Mouse (Mus musculus) gastrocnemius, postnatal 4 days (tissue): ENCODE measurements at regions not wholly inside any gene's neighbourhood (a gene's known extent, or its start where the extent isn't known, plus 50 kb on each side); places are given as distances from the start of the nearest gene placed in this dataset.

Source experiments
- DNase-seq, 2 experiments: peaks; one replicate each; pipeline ENCODE4 v3.0.0; 2021 to 2022; ENCODE audit warnings: low spot score in 2 of 2, mixed read lengths in 2 of 2

- no peak for DNase-seq
These were observed 701.1 kb downstream of the Slc4a3 start for GRCm38 (mm10) chr1:76247126-76247525.

DNA sequence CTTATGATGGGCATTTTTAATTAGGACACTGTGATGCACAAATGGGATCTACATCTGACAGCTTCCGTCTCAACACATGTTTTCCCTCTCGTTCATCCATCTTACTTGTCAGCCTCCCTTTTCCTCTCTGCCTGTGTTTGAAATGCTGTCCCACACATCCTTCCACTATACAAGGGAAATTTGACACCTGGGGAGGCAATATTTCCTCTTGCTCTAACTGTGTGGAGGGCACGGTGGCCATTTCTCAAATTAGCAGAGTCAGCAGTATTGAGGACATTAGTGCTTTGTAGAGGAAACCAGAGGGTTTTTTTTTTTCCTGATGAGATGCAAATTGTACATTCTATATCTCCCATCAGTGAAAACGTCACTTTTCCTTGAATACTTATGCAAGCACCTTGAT, 712.2 kb downstream of the Slc4a3 start:
- no peak for DNase-seq

DNA sequence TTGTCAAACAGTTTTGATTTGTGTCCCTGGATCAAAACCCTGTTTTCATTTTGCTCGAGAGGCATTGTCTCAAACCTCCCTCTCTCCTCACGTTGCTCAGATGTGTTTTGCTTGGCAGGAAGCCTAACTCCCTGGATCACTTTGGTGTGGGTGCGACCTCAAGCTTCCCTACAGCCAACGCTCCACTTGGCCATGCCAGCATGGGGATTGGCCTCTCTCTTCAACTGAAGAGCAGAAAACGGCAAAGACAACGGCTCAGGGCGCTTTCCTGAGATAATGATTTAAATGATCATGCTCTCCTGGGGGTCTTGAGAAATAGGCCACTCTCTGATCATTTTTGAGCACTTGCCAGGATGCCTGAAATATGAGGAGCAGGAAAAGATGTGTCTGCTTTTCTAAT, 730.1 kb downstream of the Slc4a3 start:
- DNase-seq = peak in 1 of 2 experiments; percentile 28

GRCm38 (mm10) chr1:76276624-76277023, 730.6 kb downstream of the Slc4a3 start:
- DNase-seq = no peak

GRCm38 (mm10) chr1:76283322-76283721, 737.3 kb downstream of the Slc4a3 start:
- DNase-seq = peak; percentile 50 to 73

DNA sequence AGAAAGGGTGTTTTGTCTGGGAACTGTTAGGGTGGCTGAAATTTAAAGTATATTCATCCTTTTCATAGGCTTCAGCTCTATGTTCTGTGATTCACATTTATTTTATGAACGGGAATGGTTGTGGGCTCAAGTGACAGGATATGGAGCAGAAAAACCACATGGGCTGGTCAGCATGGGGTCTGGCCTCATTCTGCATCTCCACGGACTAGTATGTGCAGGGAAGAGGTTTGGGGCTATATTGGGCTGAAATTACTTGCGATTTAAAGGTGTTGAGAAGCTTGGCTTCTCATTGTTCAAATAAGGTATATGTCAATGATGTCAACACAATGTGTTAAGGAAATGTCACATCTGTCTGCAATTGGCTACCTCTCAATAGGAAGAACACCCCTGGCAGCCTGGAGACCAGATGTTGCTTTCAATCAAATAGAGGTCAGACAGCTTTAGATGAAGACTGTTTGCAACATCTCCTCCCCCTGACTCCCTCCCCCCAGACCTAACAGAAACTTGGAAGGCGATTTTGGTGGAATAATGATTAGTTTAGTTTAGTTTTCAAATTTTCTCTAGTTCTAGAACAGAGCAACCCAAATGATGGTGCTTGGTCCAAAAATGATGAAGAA, 777.0 kb downstream of the Slc4a3 start:
- no peak for DNase-seq

DNA sequence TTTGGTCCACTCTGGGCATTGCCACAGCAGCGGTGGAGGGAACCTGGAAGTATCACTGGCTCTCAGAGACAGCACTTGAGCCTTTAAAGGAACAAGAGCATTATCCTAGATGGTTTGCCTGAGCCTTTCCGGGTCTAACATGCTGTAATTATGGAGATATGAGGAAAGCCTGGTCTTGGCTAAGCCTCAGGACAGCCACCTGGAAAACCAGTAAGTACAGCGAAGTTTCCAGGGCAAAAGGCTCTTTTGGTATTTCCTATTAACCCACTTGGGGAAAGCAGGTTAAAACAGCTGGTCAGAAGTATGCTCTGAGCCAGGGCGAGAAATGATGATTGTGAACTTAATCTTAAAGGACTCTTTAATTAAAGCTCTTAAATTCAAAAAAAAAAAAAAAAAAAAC, 777.5 kb downstream of the Slc4a3 start:
- peak in 1 of 2 experiments; percentile 9 for DNase-seq

DNA sequence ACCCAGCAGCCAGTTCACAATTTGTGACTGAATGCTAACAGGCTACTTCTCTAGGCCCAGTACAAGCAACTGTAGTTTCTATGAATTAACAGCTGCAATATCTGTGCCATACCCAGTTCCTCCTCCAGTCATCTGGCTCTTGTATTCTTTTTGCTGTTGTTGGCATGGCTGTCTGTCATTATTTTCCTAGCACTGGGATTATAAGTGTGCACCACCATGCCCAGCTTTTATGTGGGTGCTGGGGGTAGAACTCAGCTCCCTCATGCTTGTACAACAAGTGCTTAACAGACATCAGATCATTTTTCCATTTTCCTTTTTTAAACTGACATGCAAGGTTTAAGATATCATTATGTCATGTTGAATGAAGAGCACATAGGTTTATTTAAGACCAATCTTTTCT, 789.9 kb downstream of the Slc4a3 start:
- DNase-seq = no peak

GRCm38 (mm10) chr1:76362106-76362505, 816.0 kb downstream of the Slc4a3 start:
- DNase-seq = no peak

DNA sequence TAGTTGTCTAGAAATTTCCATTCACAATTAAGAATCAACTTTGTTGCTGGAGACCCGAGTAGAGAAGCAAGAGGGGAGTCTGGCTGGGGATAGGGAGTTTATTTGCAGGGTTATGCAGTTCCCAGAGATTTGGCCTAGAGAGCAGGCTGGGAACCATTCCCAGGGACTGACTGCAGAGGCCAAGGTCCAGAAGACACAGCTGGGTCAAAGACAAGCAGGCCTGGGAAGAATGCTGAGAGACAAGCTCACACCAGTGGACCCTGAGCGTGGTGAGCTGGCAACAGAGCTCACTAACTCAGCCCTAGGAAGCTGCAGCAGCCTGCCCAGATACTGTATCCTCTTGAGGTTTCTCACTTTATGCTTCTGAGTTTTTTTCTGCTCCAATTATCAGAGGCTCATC, 827.9 kb downstream of the Slc4a3 start:
- DNase-seq = peak; percentile 42 to 80

- DNase-seq = no peak
These were observed 832.1 kb downstream of the Slc4a3 start for GRCm38 (mm10) chr1:76378154-76378553.

DNA sequence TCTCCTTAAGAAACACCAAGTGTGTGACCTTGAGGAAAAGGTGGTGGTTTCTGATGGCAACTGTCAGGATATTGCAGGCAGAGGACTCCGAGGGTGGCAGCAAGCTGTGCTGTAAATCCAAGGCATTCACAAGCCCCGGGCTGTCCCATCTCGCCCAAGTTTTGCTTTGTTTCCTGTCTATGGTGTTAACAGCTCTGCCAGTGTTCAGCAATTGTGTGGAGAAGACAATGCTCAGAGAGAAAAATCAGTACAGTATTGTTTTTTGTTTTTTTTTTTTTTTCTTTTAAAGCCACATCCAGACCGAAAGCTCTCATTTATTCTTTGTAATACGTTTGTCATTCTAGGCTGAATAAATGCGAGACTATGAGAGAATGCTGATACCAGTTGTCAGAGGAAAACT, 846.5 kb downstream of the Slc4a3 start:
- DNase-seq = no peak

GRCm38 (mm10) chr1:76394038-76394437, 848.0 kb downstream of the Slc4a3 start:
- no peak for DNase-seq

DNA sequence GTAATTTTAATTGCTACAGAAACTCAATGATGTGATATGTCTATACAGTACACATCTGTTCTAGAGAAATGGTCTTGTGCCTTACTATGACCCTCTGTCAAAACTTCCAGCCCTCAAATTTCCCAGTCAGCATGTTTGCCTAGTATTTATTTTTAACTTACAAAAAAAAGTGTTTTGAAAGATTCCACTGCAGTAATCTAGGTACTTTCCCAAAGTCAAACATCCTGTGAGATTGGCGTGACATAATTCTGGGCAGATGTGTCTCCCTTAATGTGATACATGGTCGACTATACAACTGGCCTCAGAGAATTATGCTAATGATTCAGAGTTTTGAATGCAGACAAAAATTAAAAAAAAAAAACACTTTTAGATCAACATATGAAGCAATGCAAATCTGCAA, 856.8 kb downstream of the Slc4a3 start:
- DNase-seq = no peak

DNA sequence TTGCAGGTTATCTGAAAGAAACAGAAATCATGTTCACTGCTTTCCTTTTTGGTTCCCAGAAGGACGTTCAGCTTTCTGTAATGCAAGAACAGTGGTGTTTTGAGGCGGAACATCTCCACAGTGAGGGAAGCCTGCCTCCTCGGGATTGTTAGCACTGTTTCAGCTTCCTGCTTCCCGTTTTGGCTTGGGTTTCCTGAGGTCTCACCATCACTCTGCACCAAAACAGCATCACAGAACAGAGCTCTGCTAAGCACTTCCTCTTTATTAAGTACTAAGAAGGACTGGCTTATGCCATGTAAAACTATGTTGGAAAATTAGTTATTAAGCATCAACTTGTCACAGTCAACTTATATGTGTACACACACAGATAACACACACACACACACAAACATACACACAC, 857.9 kb downstream of the Slc4a3 start:
- no peak for DNase-seq

- DNase-seq = no peak
These were observed 864.7 kb downstream of the Slc4a3 start for GRCm38 (mm10) chr1:76410813-76411212.

DNA sequence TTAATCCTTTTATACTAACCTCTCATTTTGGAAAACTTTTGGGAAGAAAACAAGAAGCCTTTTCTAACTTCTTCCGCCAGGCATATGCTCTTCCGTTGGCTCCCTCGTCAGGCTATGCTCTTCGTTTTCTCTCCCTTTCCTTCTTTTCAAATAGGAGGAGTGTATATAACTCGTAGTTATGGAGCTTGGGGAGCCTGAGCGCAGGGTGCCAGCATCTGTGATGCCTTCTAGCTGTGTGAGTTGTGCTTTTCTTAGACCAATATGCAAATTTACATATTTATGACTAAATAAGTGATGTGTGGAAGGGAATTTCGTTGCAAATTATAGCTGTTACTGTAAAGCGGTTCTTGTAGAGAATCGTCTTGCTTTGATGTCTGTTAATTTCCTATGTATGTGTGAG, 874.5 kb downstream of the Slc4a3 start:
- DNase-seq = no peak

DNA sequence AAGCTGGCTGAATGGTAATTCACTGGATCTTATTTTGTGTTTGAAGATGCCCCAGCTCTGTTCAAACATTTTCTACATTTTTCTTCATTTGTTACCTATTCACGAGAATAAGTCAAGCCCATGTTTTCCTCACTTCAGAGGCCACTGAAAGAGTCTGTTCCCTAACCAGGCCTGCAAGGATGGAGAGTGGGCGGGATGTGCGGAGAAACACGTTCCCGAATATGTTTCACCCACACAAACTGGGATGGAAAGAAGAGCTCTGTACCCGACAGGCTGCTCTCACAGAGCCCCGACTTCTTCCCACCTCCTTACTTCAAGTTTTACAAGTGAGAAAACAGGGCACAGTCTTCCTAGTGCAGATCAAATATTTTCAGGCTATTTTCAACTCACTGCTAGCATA, 881.4 kb downstream of the Slc4a3 start:
- no peak for DNase-seq

DNA sequence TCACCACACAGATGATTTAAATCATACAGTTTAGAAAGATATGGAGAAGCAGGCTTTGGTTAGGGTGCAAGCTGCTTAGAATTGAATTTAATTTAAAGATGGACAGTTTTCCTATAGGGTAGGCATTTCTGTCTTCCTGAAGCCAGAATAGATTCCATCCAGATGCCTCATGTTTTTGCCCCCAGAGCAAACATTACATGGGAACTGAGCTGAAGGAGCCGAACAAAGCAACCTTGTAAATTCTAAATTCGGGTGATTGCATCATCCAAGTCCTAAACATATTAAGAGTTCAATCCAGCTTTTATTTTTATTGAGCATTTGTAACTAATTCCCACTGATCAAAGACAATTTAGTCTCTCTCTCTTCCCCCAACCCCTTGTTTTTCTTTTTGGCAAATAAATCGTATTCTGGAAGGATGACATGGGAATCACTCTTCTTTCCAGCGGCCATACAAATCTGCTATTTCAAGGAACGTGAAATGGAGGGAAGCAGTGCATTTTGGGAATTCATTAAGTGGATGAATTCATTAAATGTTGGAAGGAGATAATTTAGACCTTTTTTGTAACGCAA, 884.1 kb downstream of the Slc4a3 start:
- no peak for DNase-seq

DNA sequence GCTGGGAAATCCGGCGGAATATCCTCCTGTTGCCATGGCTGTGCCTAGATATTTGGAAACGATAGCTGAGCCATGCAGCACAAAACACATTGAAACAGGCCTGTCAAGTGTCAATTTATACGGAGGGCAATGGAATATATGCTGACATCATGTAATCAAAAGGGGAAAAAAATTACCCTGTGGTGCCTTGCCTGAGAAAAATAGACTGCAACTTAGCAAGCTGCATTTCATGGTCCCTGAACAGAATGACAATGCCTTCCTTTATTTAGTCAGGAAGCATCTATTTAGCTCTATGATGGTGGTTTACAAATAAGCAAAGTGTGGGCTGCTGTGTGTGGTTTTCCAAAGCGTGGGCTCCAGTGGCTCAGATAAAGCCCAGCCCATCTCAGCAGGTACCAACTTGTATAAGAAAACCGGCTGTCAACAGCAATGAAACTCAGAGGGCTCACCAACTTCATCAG, 887.4 kb downstream of the Slc4a3 start:
- no peak for DNase-seq

- DNase-seq = no peak
These were observed 904.6 kb downstream of the Slc4a3 start for GRCm38 (mm10) chr1:76450539-76451214.

DNA sequence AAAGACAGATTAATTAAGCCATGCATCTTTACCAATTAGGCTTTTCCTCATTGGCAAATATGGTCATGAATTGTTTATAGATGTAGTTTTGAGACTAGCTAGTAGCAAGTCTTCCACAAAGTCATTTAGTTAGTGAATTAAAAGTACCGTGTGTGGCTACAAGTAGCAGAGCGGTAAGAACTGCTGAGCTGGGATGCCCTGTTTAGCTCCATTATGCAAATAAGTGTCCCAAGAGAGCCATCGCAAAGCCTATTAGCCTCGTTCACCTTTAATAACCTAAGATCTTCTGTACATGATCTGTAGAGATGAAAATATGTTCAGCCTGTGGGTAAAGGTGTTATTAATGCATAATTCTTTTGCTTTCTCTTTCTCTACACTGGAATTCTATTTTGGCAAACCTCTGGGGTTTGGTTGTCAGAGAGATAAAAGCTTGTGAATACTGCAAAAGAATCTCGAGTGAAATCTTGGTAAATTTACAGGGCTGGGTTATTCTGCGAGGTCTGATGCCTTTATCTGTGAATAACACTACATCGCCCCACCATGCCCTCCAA, 907.2 kb downstream of the Slc4a3 start:
- DNase-seq = no peak
